Mouse (Mus musculus) myocyte (in vitro differentiated cells): ENCODE data around the gene Ube2g2. TPM values are rescaled to one million over a fixed set of nuclear protein-coding genes. Genes with fewer than 3 reads are reported as not detected.

Experiments
- H3K27me3 ChIP-seq: one replicate; pipeline ENCODE4 v1.6.1; 2011; ENCODE audit not compliant: control insufficient read depth, insufficient read depth, insufficient read length
- H3K36me3 ChIP-seq: one replicate; pipeline ENCODE4 v1.6.1; 2011; ENCODE audit not compliant: control insufficient read depth, insufficient read depth
- H3K4me2 ChIP-seq: one replicate; pipeline ENCODE4 v1.6.1; 2011; ENCODE audit warnings: low read depth, control low read depth
- H3K4me3 ChIP-seq: one replicate; pipeline ENCODE4 v1.5.1; 2011; ENCODE audit warnings: mild to moderate bottlenecking, control low read depth, moderate library complexity
- H3K79me2 ChIP-seq: one replicate; pipeline ENCODE4 v1.6.1; 2011; ENCODE audit not compliant: control insufficient read depth, insufficient read depth
- H3ac ChIP-seq: one replicate; pipeline ENCODE4 v1.6.1; 2011; ENCODE audit not compliant: control insufficient read depth, insufficient read length
- CEBPB ChIP-seq: IDR thresholded peaks from 2 replicates; pipeline ENCODE4 v1.6.1; 2011; ENCODE audit warnings: mild to moderate bottlenecking, moderate library complexity; ENCODE audit not compliant: poor library complexity, insufficient read depth, severe bottlenecking
- E2F4 ChIP-seq: IDR thresholded peaks from one replicate; pipeline ENCODE4 v1.6.1; 2011; ENCODE audit warnings: mild to moderate bottlenecking, control low read depth, moderate library complexity; ENCODE audit not compliant: insufficient read depth
- MAX ChIP-seq: IDR thresholded peaks from one replicate; pipeline ENCODE4 v1.6.1; 2011; ENCODE audit warnings: low read depth, mild to moderate bottlenecking, control low read depth
- MYOD1 ChIP-seq, 3 experiments: IDR thresholded peaks; one replicate each; pipeline ENCODE4 v1.6.1; 2011; ENCODE audit warnings: control low read depth in 2 of 3, low read depth in 2 of 3, mild to moderate bottlenecking in 2 of 3, moderate library complexity in 1 of 3; ENCODE audit not compliant: insufficient read length in 2 of 3, control insufficient read depth in 1 of 3
- MYOG ChIP-seq, 3 experiments: IDR thresholded peaks; one replicate each; pipeline ENCODE4 v1.6.1; 2011; ENCODE audit warnings: control low read depth in 2 of 3, low read depth in 2 of 3, mild to moderate bottlenecking in 2 of 3; ENCODE audit not compliant: insufficient read length in 2 of 3, control insufficient read depth in 1 of 3, insufficient read depth in 1 of 3
- POLR2A ChIP-seq: IDR thresholded peaks from one replicate; pipeline ENCODE4 v1.6.1; 2011; ENCODE audit warnings: low read depth, mild to moderate bottlenecking, control low read depth, moderate library complexity; ENCODE audit not compliant: insufficient read length
- POLR2AphosphoS2 ChIP-seq: IDR thresholded peaks from one replicate; pipeline ENCODE4 v1.6.1; 2011; ENCODE audit warnings: low read depth, control low read depth; ENCODE audit not compliant: insufficient read length
- REST ChIP-seq: IDR thresholded peaks from one replicate; pipeline ENCODE4 v1.6.1; 2011; ENCODE audit warnings: mild to moderate bottlenecking, control low read depth, moderate library complexity; ENCODE audit not compliant: insufficient read depth, insufficient read length
- SRF ChIP-seq: IDR thresholded peaks from one replicate; pipeline ENCODE4 v1.6.1; 2011; ENCODE audit warnings: low read depth; ENCODE audit not compliant: control insufficient read depth, insufficient read length
- TCF12 ChIP-seq: IDR thresholded peaks from one replicate; pipeline ENCODE4 v1.6.1; 2011; ENCODE audit warnings: mild to moderate bottlenecking, control low read depth; ENCODE audit not compliant: poor library complexity, insufficient read depth, severe bottlenecking
- TCF3 ChIP-seq: IDR thresholded peaks from one replicate; pipeline ENCODE4 v1.6.1; 2011; ENCODE audit warnings: low read depth, control low read depth; ENCODE audit not compliant: insufficient read length
- USF1 ChIP-seq: IDR thresholded peaks from one replicate; pipeline ENCODE4 v1.6.1; 2011; ENCODE audit warnings: low read depth, mild to moderate bottlenecking, control low read depth, moderate library complexity
- polyA plus RNA-seq: library from polyadenylated mRNA; unstranded; fragments of >200 nt; fragmentation: generic; extraction: Trizol; gene quantifications from one replicate; pipeline ENCODE4 v1.2.1, GENCODE M21; 2012; ENCODE audit warnings: missing spikeins

Gene Ube2g2
- polyA plus RNA-seq, 1 experiment: 181 TPM

DNA sequence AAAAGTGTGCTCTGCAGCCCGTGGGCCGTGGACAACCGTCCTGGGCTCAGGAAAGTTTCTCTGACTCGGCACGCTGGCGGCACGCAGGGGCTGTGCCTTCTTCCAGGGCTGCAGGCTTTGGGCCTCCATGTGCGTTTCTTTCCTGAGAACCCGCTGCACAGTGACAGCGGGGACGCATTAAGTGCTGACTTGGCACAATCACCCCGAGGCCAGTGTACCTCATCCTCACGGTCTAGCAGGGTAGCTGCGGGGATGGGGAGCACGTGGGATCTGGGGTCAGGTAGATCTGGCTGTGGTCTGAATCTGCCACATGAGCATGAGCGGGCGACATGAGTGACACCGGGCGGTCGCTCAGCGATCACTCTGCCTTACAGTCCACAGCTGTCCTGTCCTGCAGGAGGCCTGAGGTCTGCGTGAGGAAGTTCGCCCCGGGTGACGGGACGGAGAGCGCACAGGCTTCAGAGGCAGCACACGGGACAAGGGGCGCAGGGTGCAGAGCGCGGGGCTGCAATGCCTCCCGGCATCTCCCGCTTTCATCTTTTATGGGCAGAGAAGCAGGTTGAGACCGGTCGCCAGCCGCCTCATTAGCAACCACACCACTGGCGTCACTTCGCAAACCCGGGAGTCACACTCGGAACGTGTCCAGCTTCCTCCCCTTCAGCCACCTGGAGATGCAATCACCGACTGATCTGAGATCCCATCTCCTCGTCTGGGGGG lies 42.0 kb downstream of the Ube2g2 start:
- Histone ChIP-seq H3ac (no peak overlapping the region), H3K4me2 (no peak overlapping the region), H3K4me3 (no peak overlapping the region), H3K79me2 (no peaks in the 10 kb centered on the region), H3K27me3 (peaks cover 6% of the 10 kb centered on the region), H3K36me3 (no peaks in the 10 kb centered on the region)
- TF ChIP-seq CEBPB (no peak), REST (no peak), MYOG (IDR thresholded peaks at IDR 0.05; ENCODE audit: control insufficient read depth in 1 of 3, insufficient read depth in 1 of 3, insufficient read length in 2 of 3, low read depth in 2 of 3) (no peak), E2F4 (no peak), USF1 (no peak), SRF (no peak)

DNA sequence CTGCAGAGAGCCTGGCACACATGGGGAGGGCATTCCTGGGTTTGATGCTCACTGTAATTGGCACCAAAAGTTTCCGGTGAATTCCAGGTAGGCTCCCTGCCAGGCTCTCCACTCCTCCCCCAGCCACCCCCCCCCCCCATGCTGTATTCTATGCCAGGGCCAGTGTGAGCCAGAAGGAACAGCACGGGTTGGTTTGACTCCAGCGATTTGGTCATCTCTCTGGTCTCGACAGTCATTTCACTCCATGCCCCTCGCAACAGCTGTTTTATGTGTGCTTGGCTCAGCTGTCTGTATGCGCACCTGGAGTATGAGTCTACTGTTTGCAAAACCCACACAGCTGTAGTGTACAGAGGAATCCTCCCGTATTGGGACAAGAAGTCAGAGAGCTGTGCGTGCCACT lies 44.3 kb downstream of the Ube2g2 start:
- H3K4me2 ChIP-seq: no peak overlapping the region
- H3K27me3 ChIP-seq: peaks cover 6% of the 10 kb centered on the region
- no peak overlapping the region for H3K4me3 ChIP-seq
- H3ac ChIP-seq: no peak overlapping the region
- TF ChIP-seq E2F4 (no peak), TCF12 (no peak), CEBPB (no peak), POLR2A (no peak), TCF3 (peak; percentile 36), SRF (no peak), MYOG (IDR thresholded peaks at IDR 0.05; ENCODE audit: control insufficient read depth in 1 of 3, insufficient read depth in 1 of 3, insufficient read length in 2 of 3, low read depth in 2 of 3) (peak in 1 of 3 experiments; percentile 52), MYOD1 (IDR thresholded peaks at IDR 0.05; ENCODE audit: control insufficient read depth in 1 of 3, insufficient read length in 2 of 3, low read depth in 2 of 3) (peak in 2 of 3 experiments; percentile 47 to 61)
- no peaks in the 10 kb centered on the region for H3K36me3 ChIP-seq
- H3K79me2 ChIP-seq: no peaks in the 10 kb centered on the region

DNA sequence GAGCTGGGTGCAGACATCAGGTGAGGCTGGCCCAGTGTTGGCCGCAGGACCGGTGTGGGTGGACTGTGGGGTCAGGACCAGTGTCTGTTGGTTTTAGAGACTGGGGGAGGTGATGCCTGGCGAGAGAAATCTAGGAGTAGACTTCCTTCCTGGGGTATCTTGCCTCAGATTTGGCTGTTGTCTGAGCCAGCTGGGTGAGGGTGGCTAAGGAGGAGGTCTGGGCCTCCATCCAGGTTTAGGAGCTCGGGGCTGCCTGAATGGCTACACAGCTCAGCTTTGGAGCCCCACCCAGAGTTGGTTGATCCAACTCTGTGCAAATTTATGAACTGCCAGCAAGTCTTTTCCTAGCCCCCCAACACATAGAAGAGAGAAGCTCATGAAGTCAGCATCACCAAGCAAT lies 45.3 kb downstream of the Ube2g2 start:
- Histone ChIP-seq H3K79me2 (no peaks in the 10 kb centered on the region), H3K4me3 (no peak overlapping the region), H3K36me3 (no peaks in the 10 kb centered on the region), H3K27me3 (peaks cover 6% of the 10 kb centered on the region), H3ac (no peak overlapping the region), H3K4me2 (no peak overlapping the region)
- TF ChIP-seq POLR2AphosphoS2 (no peak), TCF12 (no peak), CEBPB (no peak), USF1 (no peak), SRF (no peak), MYOD1 (IDR thresholded peaks at IDR 0.05; ENCODE audit: control insufficient read depth in 1 of 3, insufficient read length in 2 of 3, low read depth in 2 of 3) (no peak), REST (no peak), TCF3 (no peak), POLR2A (no peak), MAX (no peak), MYOG (IDR thresholded peaks at IDR 0.05; ENCODE audit: control insufficient read depth in 1 of 3, insufficient read depth in 1 of 3, insufficient read length in 2 of 3, low read depth in 2 of 3) (no peak), E2F4 (no peak)

- no peaks in the 10 kb centered on the region for H3K79me2 ChIP-seq
- H3ac ChIP-seq: no peak overlapping the region
- TF ChIP-seq TCF3 (no peak), TCF12 (no peak), SRF (no peak), POLR2AphosphoS2 (no peak), REST (no peak), CEBPB (no peak), MYOD1 (IDR thresholded peaks at IDR 0.05; ENCODE audit: control insufficient read depth in 1 of 3, insufficient read length in 2 of 3, low read depth in 2 of 3) (no peak), MYOG (IDR thresholded peaks at IDR 0.05; ENCODE audit: control insufficient read depth in 1 of 3, insufficient read depth in 1 of 3, insufficient read length in 2 of 3, low read depth in 2 of 3) (no peak), POLR2A (no peak), MAX (no peak), USF1 (no peak), E2F4 (no peak)
Observed at GRCm38 (mm10) chr10:77670710-77671109, 48.6 kb downstream of the Ube2g2 start.

DNA sequence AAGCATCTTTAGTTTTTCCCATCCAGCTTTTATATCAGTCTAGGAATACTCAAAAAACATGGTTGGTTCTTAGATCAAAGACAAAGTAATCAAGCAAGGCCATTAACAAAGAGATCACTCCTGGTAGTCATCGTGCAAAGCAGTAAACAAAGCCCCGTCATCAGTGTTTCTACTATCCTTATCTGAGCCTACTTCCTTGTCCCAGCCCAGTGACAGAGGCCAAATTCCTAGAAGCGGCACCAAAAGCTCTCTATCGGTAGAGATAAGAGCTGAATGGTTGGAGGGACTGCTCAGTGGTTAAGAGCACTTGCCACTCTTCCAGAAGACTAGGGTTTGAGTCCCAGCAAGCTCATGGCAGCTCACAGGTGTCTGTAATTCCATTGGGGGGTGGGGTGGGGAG lies 49.4 kb downstream of the Ube2g2 start:
- H3K4me2 ChIP-seq: no peak overlapping the region
- no peaks in the 10 kb centered on the region for H3K79me2 ChIP-seq
- H3K4me3 ChIP-seq: no peak overlapping the region
- TF ChIP-seq MYOG (IDR thresholded peaks at IDR 0.05; ENCODE audit: control insufficient read depth in 1 of 3, insufficient read depth in 1 of 3, insufficient read length in 2 of 3, low read depth in 2 of 3): no peak
- TF ChIP-seq CEBPB: no peak
- no peak for TF ChIP-seq USF1
- no peak for TF ChIP-seq SRF
- TF ChIP-seq TCF3: no peak
- TF ChIP-seq MYOD1 (IDR thresholded peaks at IDR 0.05; ENCODE audit: control insufficient read depth in 1 of 3, insufficient read length in 2 of 3, low read depth in 2 of 3): no peak
- no peak for TF ChIP-seq TCF12
- TF ChIP-seq MAX: no peak
- TF ChIP-seq REST: no peak
- TF ChIP-seq POLR2A: no peak
- TF ChIP-seq E2F4: no peak
- TF ChIP-seq POLR2AphosphoS2: no peak
- H3K27me3 ChIP-seq: peaks cover 19% of the 10 kb centered on the region
- no peak overlapping the region for H3ac ChIP-seq
- no peaks in the 10 kb centered on the region for H3K36me3 ChIP-seq

More at GRCm38 (mm10) chr10:77670710-77671109, 48.6 kb downstream of the Ube2g2 start:
- no peaks in the 10 kb centered on the region for H3K36me3 ChIP-seq
- no peak overlapping the region for H3K4me2 ChIP-seq
- H3K27me3 ChIP-seq: peaks cover 14% of the 10 kb centered on the region
- no peak overlapping the region for H3K4me3 ChIP-seq
